Mouse (Mus musculus): Measurements from ENCODE around the gene Slc5a1. TPM values are rescaled to one million over a fixed set of nuclear protein-coding genes. Genes with fewer than 3 reads are reported as not detected.

Gene Slc5a1
- polyA plus RNA-seq, 1 experiment from 2014 or later = not detected

DNA sequence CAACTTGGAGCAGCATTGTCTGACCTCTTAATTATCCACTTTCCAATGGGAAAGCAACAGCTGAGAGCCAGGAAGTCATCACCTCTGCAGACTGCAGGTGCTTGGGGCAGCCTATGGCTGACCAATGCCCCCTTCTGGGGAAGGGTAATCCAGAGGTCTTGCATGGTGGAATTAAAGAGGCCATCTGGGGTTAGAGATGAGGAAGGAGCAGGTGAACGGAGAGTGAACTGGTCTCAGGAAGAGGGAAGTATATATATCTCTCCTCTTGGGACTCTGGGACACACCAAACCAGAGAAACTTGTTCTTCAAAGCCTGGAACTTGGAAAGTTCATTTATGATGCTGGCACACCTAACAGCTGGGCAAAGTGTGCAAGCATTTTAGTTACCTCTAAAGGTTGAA is 857 bp downstream of the Slc5a1 start:
- WGBS = 46% methylated on average over 1 of the region's 1 CpGs

DNA sequence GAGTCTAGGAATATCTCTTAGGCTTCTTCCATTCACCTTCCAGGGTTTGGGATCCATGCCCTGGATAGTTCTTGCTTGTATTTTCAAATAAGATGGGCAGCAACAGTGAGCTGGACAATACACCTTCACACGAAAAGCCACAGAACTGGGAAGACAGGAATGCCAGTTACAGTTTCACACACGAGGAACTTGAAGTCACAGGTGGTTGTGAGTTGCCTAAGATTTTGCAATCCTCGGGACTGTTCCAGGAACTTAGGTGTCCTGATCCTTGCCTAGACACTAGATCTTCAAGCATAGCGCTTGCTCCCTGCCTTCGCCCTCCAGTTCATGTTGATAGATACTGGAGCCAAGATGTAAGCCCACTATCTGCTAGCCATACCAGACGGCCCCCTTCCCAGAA is 1.6 kb downstream of the Slc5a1 start:
- Histone ChIP-seq H3K27me3 (ENCODE audit: control insufficient read depth, insufficient read depth, low read length) (peaks cover 9% of the 10 kb centered on the region; the same call in 1 of the 2 replicates), H3K4me3 (ENCODE audit: low read depth, low read length) (no peak overlapping the region), H3K36me3 (ENCODE audit: control insufficient read depth, insufficient read depth, low read length) (no peaks in the 10 kb centered on the region), H3K4me2 (ENCODE audit: low read depth, low read length) (no peak overlapping the region), H3K9ac (replicated peaks; ENCODE audit: low read depth, low read length) (no peak overlapping the region), H3K4me1 (ENCODE audit: control insufficient read depth, insufficient read depth, low read length) (no peaks in the 10 kb centered on the region), H3K27ac (ENCODE audit: low read depth, low read length) (no peak overlapping the region), H3K9me3 (ENCODE audit: control insufficient read depth, low read length) (no peaks in the 10 kb centered on the region)
- ATAC-seq (ENCODE audit: low read depth) = no peak
- WGBS = 91% methylated on average over 6 of the region's 6 CpGs

More for the DNA sequence above, 857 bp downstream of the Slc5a1 start:
- Histone ChIP-seq H3K27me3 (ENCODE audit: control insufficient read depth, insufficient read depth, low read length) (peaks cover 9% of the 10 kb centered on the region; the same call in 1 of the 2 replicates), H3K4me3 (ENCODE audit: low read depth, low read length) (no peak overlapping the region), H3K27ac (ENCODE audit: low read depth, low read length) (no peak overlapping the region), H3K9ac (replicated peaks; ENCODE audit: low read depth, low read length) (no peak overlapping the region), H3K4me1 (ENCODE audit: control insufficient read depth, insufficient read depth, low read length) (no peaks in the 10 kb centered on the region), H3K4me2 (ENCODE audit: low read depth, low read length) (no peak overlapping the region), H3K9me3 (ENCODE audit: control insufficient read depth, low read length) (no peaks in the 10 kb centered on the region), H3K36me3 (ENCODE audit: control insufficient read depth, insufficient read depth, low read length) (no peaks in the 10 kb centered on the region)
- no peak for ATAC-seq (ENCODE audit: low read depth)

DNA sequence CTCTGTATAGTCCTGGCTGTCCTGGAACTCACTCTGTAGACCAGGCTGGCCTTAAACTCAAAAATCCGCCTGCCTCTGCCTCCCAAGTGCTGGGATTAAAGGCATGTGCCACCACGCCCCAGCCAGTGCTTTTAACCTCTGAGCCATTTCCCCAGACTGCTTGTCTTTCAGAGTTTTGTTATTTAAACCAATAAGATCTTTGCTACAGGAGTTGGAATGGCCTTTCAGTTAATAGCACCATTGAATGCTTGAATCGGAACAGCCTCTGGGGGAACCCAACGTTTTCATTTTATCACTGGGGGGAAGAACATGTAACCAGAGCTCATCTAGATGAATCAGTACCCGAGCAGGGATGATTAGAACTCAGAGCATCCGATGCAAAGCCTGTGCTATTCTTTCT is 3.0 kb downstream of the Slc5a1 start:
- H3K4me1 ChIP-seq (ENCODE audit: control insufficient read depth, insufficient read depth, low read length) = no peaks in the 10 kb centered on the region
- H3K36me3 ChIP-seq (ENCODE audit: control insufficient read depth, insufficient read depth, low read length) = no peaks in the 10 kb centered on the region
- no peak for ATAC-seq (ENCODE audit: low read depth)
- WGBS = 78% methylated on average over 6 of the region's 6 CpGs
- H3K27me3 ChIP-seq (ENCODE audit: control insufficient read depth, insufficient read depth, low read length) = peaks cover 9% of the 10 kb centered on the region; the same call in 1 of the 2 replicates
- no peak overlapping the region for H3K9ac ChIP-seq (replicated peaks; ENCODE audit: low read depth, low read length)
- H3K4me2 ChIP-seq (ENCODE audit: low read depth, low read length) = no peak overlapping the region
- no peak overlapping the region for H3K4me3 ChIP-seq (ENCODE audit: low read depth, low read length)
- H3K9me3 ChIP-seq (ENCODE audit: control insufficient read depth, low read length) = no peaks in the 10 kb centered on the region
- H3K27ac ChIP-seq (ENCODE audit: low read depth, low read length) = no peak overlapping the region

DNA sequence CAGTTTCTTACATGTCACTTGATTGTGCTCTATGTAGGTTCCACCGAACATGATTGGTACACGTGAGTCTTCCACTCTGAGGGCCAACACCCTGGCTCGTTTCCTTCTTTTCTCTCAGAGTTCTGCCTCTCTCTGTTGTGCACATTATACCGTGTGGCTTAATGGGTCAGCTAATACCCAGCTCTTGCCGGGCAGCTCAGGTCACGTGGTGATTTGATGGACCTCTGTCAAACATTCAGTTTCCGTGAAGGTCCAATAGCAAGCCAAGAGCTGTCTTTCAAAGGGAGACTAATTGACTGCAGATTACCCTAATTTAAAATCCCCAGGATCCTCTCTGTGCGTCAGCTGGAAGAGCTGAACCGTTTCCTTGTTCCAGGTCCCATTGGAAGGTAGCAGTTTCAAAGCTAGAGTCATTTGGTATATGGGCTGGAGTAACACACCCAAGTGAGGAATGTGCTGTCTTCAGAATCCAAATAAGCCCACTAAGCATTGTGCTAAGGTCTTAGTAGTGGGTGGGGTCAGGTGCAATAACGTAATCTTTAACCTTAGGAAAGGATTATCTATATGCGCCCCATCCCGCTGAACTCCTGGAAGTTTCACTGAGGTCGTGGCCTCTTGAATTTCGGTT is 3.9 kb downstream of the Slc5a1 start:
- no peak for ATAC-seq (ENCODE audit: low read depth)
- Histone ChIP-seq H3K36me3 (ENCODE audit: control insufficient read depth, insufficient read depth, low read length) (no peaks in the 10 kb centered on the region), H3K9ac (replicated peaks; ENCODE audit: low read depth, low read length) (no peak overlapping the region), H3K27ac (ENCODE audit: low read depth, low read length) (no peak overlapping the region), H3K4me2 (ENCODE audit: low read depth, low read length) (no peak overlapping the region), H3K4me3 (ENCODE audit: low read depth, low read length) (no peak overlapping the region), H3K27me3 (ENCODE audit: control insufficient read depth, insufficient read depth, low read length) (peaks cover 9% of the 10 kb centered on the region; the same call in 1 of the 2 replicates), H3K4me1 (ENCODE audit: control insufficient read depth, insufficient read depth, low read length) (no peaks in the 10 kb centered on the region), H3K9me3 (ENCODE audit: control insufficient read depth, low read length) (no peaks in the 10 kb centered on the region)
- WGBS = 76% methylated on average over 14 of the region's 14 CpGs

DNA sequence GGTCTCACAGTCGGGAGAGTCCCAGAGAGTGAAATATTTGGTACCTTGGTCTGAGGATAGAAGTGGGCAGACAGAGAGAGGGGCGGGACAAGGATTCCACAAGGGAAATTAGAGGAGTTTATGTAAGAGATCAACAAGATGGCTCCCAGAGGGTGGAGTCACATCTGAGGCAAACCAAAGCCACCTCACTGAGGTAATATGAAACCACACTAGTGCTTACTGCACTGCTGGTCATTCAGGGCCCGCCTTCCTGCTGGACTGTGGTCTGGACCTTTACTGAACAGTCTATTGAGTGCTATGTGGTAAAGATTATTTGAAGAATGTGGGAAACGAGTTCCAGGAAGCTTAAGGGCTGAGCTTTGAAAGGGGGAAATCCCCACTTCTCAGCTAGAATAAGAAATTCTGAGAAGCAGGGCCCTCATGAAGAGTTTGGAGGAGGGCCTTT is 17.9 kb downstream of the Slc5a1 start:
- Histone ChIP-seq H3K36me3 (ENCODE audit: control insufficient read depth, insufficient read depth, low read length) (no peaks in the 10 kb centered on the region), H3K27ac (ENCODE audit: low read depth, low read length) (no peak overlapping the region)

DNA sequence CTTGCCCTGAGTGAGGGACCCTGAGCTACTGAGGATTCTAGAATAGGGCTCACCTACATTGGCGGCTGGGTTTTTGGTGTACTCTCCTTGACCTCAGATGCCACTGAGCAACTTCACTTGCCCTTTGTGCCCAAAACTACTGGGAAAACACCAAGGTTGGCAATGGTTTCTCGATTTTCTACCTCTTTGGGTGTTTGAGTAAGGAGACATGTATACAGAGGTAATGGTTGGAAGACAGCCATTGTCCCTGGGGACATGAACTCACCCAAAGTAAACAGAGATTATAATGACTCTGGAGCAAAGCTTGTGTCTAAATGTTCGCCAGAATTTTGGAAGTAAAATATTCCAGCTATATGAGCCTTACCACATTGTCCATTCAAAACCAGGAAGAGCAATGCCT is 19.6 kb downstream of the Slc5a1 start:
- Histone ChIP-seq H3K36me3 (ENCODE audit: control insufficient read depth, insufficient read depth, low read length) (no peaks in the 10 kb centered on the region), H3K9ac (replicated peaks; ENCODE audit: low read depth, low read length) (no peak overlapping the region), H3K27me3 (ENCODE audit: control insufficient read depth, insufficient read depth, low read length) (no peaks in the 10 kb centered on the region), H3K4me1 (ENCODE audit: control insufficient read depth, insufficient read depth, low read length) (no peaks in the 10 kb centered on the region), H3K4me3 (ENCODE audit: low read depth, low read length) (no peak overlapping the region), H3K9me3 (ENCODE audit: control insufficient read depth, low read length) (no peaks in the 10 kb centered on the region), H3K27ac (ENCODE audit: low read depth, low read length) (no peak overlapping the region), H3K4me2 (ENCODE audit: low read depth, low read length) (no peak overlapping the region)
- 77% methylated on average over 3 of the region's 3 CpGs for WGBS
- ATAC-seq (ENCODE audit: low read depth) = no peak

More for the DNA sequence above, 17.9 kb downstream of the Slc5a1 start:
- H3K27me3 ChIP-seq (ENCODE audit: control insufficient read depth, insufficient read depth, low read length) = no peaks in the 10 kb centered on the region
- 69% methylated on average over 4 of the region's 4 CpGs for WGBS
- H3K4me1 ChIP-seq (ENCODE audit: control insufficient read depth, insufficient read depth, low read length) = no peaks in the 10 kb centered on the region
- no peak overlapping the region for H3K4me2 ChIP-seq (ENCODE audit: low read depth, low read length)
- H3K9ac ChIP-seq (replicated peaks; ENCODE audit: low read depth, low read length) = no peak overlapping the region
- no peak overlapping the region for H3K4me3 ChIP-seq (ENCODE audit: low read depth, low read length)
- H3K9me3 ChIP-seq (ENCODE audit: control insufficient read depth, low read length) = no peaks in the 10 kb centered on the region
- ATAC-seq (ENCODE audit: low read depth) = no peak

DNA sequence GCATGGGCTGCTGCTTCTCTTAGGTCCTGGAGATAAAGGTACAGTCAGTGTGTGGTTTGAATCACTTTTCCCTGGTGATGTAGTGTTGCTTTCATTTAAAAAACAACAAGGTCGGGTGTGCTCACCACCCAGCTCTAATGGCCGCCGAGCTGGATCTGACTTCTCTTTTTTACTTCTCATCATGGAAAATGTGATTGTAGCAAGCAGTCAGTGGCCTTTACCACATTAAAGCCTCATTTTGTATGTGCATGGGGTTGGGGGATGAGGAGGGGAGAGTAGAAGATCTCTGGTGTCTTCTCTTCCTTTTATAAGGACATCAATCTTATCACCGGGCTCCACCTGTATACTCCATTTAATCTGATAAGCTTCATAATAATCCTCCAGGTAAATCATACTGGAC is 21.3 kb downstream of the Slc5a1 start:
- H3K36me3 ChIP-seq (ENCODE audit: control insufficient read depth, insufficient read depth, low read length) = no peaks in the 10 kb centered on the region
- H3K4me1 ChIP-seq (ENCODE audit: control insufficient read depth, insufficient read depth, low read length) = no peaks in the 10 kb centered on the region
- no peaks in the 10 kb centered on the region for H3K9me3 ChIP-seq (ENCODE audit: control insufficient read depth, low read length)
- WGBS = 87% methylated on average over 4 of the region's 4 CpGs
- no peak overlapping the region for H3K27ac ChIP-seq (ENCODE audit: low read depth, low read length)
- H3K4me2 ChIP-seq (ENCODE audit: low read depth, low read length) = no peak overlapping the region
- no peak overlapping the region for H3K9ac ChIP-seq (replicated peaks; ENCODE audit: low read depth, low read length)
- no peak for ATAC-seq (ENCODE audit: low read depth)
- H3K4me3 ChIP-seq (ENCODE audit: low read depth, low read length) = no peak overlapping the region
- no peaks in the 10 kb centered on the region for H3K27me3 ChIP-seq (ENCODE audit: control insufficient read depth, insufficient read depth, low read length)

DNA sequence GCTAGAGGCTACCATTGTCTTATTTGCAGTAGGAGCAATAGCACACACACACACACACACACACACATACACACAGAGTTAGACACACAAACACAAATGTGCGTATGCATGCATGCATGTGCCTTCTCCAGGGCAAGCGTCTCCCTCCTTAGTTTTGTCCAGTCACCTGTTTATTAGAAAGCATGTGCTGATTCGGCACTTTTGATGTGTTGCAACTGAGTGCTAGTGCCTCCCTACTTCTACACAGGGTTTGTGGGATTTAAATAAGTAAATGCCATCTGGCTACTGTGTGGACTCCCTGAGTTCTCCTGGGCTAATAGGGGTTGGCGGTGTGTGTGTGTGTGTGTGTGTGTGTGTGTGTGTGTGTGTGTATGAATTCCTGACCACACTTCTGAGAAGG is 30.1 kb downstream of the Slc5a1 start:
- H3K36me3 ChIP-seq (ENCODE audit: control insufficient read depth, insufficient read depth, low read length) = no peaks in the 10 kb centered on the region
- H3K4me2 ChIP-seq (ENCODE audit: low read depth, low read length) = no peak overlapping the region
- no peak overlapping the region for H3K4me3 ChIP-seq (ENCODE audit: low read depth, low read length)
- no peaks in the 10 kb centered on the region for H3K9me3 ChIP-seq (ENCODE audit: control insufficient read depth, low read length)
- ATAC-seq (ENCODE audit: low read depth) = no peak
- no peak overlapping the region for H3K27ac ChIP-seq (ENCODE audit: low read depth, low read length)
- H3K9ac ChIP-seq (replicated peaks; ENCODE audit: low read depth, low read length) = no peak overlapping the region
- H3K4me1 ChIP-seq (ENCODE audit: control insufficient read depth, insufficient read depth, low read length) = no peaks in the 10 kb centered on the region
- WGBS = 96% methylated on average over 4 of the region's 4 CpGs
- no peaks in the 10 kb centered on the region for H3K27me3 ChIP-seq (ENCODE audit: control insufficient read depth, insufficient read depth, low read length)

DNA sequence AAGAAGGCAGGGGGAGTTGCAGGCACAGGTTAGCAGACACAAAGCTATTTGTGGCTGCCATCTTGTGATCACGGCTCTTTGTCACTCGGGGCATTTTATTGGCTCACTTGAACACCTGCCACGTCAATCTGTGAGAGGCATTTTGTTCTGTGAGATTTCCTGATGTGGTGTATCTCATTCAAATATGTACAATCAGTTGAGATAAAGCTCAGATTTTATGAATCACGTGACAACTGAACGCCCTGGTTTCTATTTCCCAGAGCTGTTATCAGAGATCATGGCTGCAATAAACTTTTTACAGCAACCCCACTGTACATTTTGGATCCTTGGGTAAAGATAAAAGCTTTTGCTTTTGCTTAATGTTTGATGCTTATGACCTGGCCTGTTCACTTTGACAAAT is 31.6 kb downstream of the Slc5a1 start:
- ATAC-seq (ENCODE audit: low read depth) = no peak
- WGBS = 84% methylated on average over 5 of the region's 5 CpGs
- no peak overlapping the region for H3K4me2 ChIP-seq (ENCODE audit: low read depth, low read length)

More for the DNA sequence above, 31.6 kb downstream of the Slc5a1 start:
- Histone ChIP-seq H3K36me3 (ENCODE audit: control insufficient read depth, insufficient read depth, low read length) (no peaks in the 10 kb centered on the region), H3K27ac (ENCODE audit: low read depth, low read length) (no peak overlapping the region), H3K9ac (replicated peaks; ENCODE audit: low read depth, low read length) (no peak overlapping the region), H3K4me3 (ENCODE audit: low read depth, low read length) (no peak overlapping the region), H3K4me1 (ENCODE audit: control insufficient read depth, insufficient read depth, low read length) (no peaks in the 10 kb centered on the region), H3K9me3 (ENCODE audit: control insufficient read depth, low read length) (no peaks in the 10 kb centered on the region), H3K27me3 (ENCODE audit: control insufficient read depth, insufficient read depth, low read length) (no peaks in the 10 kb centered on the region)
